Mouse (Mus musculus) cortical plate, adult 2 months (tissue): ENCODE results near the gene Tpm3.

Experiments used
- CTCF ChIP-seq: fragments of 200-500 bp; IDR thresholded peaks from 2 replicates; pipeline ENCODE4 v1.5.1; 2011; ENCODE audit warnings: mild to moderate bottlenecking, control low read depth, low read length; ENCODE audit not compliant: insufficient read depth; ENCODE audit errors: extremely low read depth
- POLR2A ChIP-seq: fragments of 200-500 bp; IDR thresholded peaks from 2 replicates; pipeline ENCODE4 v1.6.1; 2011; ENCODE audit warnings: mild to moderate bottlenecking, low read length, control low read depth; ENCODE audit not compliant: insufficient read depth; ENCODE audit errors: extremely low read depth

DNA sequence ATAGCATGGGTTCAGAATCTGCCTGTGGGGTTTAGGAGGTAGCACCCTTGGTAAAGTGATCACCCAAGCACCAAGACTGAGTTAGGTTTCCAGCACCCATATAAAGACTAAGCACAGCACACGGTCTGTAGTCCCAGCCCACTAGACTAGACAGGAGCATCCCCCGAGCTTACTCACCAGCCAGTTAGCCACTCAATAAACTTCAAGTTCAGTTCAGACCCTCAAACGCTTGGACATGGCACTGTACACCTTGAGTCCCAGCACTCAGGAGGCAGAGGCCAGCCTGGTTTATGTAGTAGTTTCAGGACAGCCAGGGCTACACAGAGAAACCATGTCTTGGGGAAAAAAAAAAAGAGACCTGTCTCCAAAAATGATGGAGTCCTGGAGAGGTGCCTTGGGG lies 28.6 kb downstream of the Tpm3 start:
- no peak for TF ChIP-seq CTCF
- TF ChIP-seq POLR2A, result no peak
